Mouse (Mus musculus) E14TG2a.4 (cell line): ENCODE measurements around the gene Fxyd5.

Source experiments
- CTCF ChIP-seq: conservative IDR thresholded peaks from 2 replicates; pipeline ENCODE4 v1.5.1; 2014; ENCODE audit warnings: low read length
- POU5F1 ChIP-seq: IDR thresholded peaks from 2 replicates; pipeline ENCODE4 v1.6.1; 2014; ENCODE audit warnings: low read length, borderline replicate concordance

GRCm38 (mm10) chr7:31058211-31058610 lies 15.9 kb upstream of the Fxyd5 start:
- TF ChIP-seq CTCF (no peak), POU5F1 (no peak)
